Mouse (Mus musculus): ENCODE data around the gene Ghdc. TPM values are rescaled to one million over a fixed set of nuclear protein-coding genes. Genes with fewer than 3 reads are reported as not detected.

Gene Ghdc
- polyA plus RNA-seq, 1 experiment from 2014 or later: 4.7 TPM

Other genes starting within 250 kb of the Ghdc start
- gene Acly, start 243.0 kb downstream of the Ghdc start, polyA plus RNA-seq (2015; fragmentation: Nextera tagmentation; extraction: Ambion mirVana): 267 and 279 TPM in 2 replicates
- 2.4 and 2.7 TPM in 2 replicates for gene Ttc25, start 225.3 kb downstream of the Ghdc start, polyA plus RNA-seq (2015; fragmentation: Nextera tagmentation; extraction: Ambion mirVana)
- 46.0 and 53.2 TPM in 2 replicates for gene Cnp, start 196.1 kb downstream of the Ghdc start, polyA plus RNA-seq (2015; fragmentation: Nextera tagmentation; extraction: Ambion mirVana)
- gene Nkiras2, start 151.7 kb downstream of the Ghdc start, polyA plus RNA-seq (2015; fragmentation: Nextera tagmentation; extraction: Ambion mirVana): 109 and 112 TPM in 2 replicates
- 304 and 317 TPM in 2 replicates for gene Dnajc7, start 150.8 kb downstream of the Ghdc start, polyA plus RNA-seq (2015; fragmentation: Nextera tagmentation; extraction: Ambion mirVana)
- 0.10 and 0.21 TPM in 2 replicates for gene Zfp385c, start 78.5 kb downstream of the Ghdc start, polyA plus RNA-seq (2015; fragmentation: Nextera tagmentation; extraction: Ambion mirVana)
- gene Dhx58, start 66.7 kb downstream of the Ghdc start, polyA plus RNA-seq (2015; fragmentation: Nextera tagmentation; extraction: Ambion mirVana): 2.1 and 4.1 TPM in 2 replicates
- 54.7 TPM in 2 replicates for gene Kat2a, start 58.5 kb downstream of the Ghdc start, polyA plus RNA-seq (2015; fragmentation: Nextera tagmentation; extraction: Ambion mirVana)
- 0.43 TPM in 1 of 2 replicates, not detected in the other for gene Hspb9, start 57.1 kb downstream of the Ghdc start, polyA plus RNA-seq (2015; fragmentation: Nextera tagmentation; extraction: Ambion mirVana)
- gene Rab5c, start 32.7 kb downstream of the Ghdc start, polyA plus RNA-seq (2015; fragmentation: Nextera tagmentation; extraction: Ambion mirVana): 30.0 and 35.1 TPM in 2 replicates
- gene Kcnh4, start 11.0 kb downstream of the Ghdc start, polyA plus RNA-seq (2015; fragmentation: Nextera tagmentation; extraction: Ambion mirVana): 4.8 and 5.3 TPM in 2 replicates
- 0.56 TPM in 1 of 2 replicates, not detected in the other for gene Hcrt, start 8.0 kb downstream of the Ghdc start, polyA plus RNA-seq (2015; fragmentation: Nextera tagmentation; extraction: Ambion mirVana)
- 17.2 TPM in 2 replicates for gene Stat5b, start 79.8 kb upstream of the Ghdc start, polyA plus RNA-seq (2015; fragmentation: Nextera tagmentation; extraction: Ambion mirVana)
- gene Stat5a, start 88.4 kb upstream of the Ghdc start, polyA plus RNA-seq (2015; fragmentation: Nextera tagmentation; extraction: Ambion mirVana): 1.6 and 1.9 TPM in 2 replicates
- 72.3 and 82.3 TPM in 2 replicates for gene Stat3, start 168.6 kb upstream of the Ghdc start, polyA plus RNA-seq (2015; fragmentation: Nextera tagmentation; extraction: Ambion mirVana)
- gene Cavin1, start 199.9 kb upstream of the Ghdc start, polyA plus RNA-seq (2015; fragmentation: Nextera tagmentation; extraction: Ambion mirVana): 46.7 and 49.3 TPM in 2 replicates
- gene Atp6v0a1, start 238.5 kb upstream of the Ghdc start, polyA plus RNA-seq (2015; fragmentation: Nextera tagmentation; extraction: Ambion mirVana): 111 and 121 TPM in 2 replicates

Data from neural tube, embryonic 13.5 days (tissue).